Mouse (Mus musculus) cerebellum, postnatal 4 days (tissue): ENCODE results near the gene Calml3.

ENCODE experiments used
- DNase-seq, 2 experiments: peaks; one replicate each; pipeline ENCODE4 v3.0.0; 2022; ENCODE audit warnings: low spot score in 2 of 2, mixed read lengths in 1 of 2

Calml3 gene

GRCm38 (mm10) chr13:3782499-3782898, 21.6 kb downstream of the Calml3 start:
- no peak for DNase-seq

DNA sequence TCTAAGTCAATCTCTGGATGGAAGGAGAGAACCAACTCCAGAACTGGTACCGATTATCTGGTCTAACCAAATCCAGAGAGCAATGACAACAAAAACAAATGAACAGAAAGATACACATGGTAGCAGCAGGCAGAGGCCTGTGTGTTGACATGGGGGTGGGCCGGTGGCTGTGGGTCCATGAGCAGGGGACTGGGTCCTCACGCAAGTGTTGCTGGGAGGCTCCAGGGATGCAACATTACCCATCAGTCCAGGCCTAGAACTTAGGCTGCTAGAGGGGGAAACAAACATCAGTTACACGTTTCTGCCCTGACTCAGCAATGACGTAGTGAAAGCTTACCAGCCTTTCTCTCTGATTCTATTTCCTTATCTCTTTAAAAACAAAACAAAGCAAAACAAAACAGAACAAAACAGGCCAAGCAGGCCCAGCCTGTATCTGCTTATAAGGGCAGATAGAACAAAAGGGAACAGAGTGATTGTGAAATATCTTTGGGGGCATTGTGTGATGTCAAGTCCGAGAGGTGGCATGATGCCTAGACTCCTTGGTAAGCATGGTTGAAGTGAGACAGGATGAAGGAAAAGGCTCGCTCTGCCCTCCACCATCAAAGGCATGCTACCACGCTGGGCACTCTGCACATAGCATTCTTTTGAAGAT, 24.4 kb downstream of the Calml3 start:
- no peak for DNase-seq

DNA sequence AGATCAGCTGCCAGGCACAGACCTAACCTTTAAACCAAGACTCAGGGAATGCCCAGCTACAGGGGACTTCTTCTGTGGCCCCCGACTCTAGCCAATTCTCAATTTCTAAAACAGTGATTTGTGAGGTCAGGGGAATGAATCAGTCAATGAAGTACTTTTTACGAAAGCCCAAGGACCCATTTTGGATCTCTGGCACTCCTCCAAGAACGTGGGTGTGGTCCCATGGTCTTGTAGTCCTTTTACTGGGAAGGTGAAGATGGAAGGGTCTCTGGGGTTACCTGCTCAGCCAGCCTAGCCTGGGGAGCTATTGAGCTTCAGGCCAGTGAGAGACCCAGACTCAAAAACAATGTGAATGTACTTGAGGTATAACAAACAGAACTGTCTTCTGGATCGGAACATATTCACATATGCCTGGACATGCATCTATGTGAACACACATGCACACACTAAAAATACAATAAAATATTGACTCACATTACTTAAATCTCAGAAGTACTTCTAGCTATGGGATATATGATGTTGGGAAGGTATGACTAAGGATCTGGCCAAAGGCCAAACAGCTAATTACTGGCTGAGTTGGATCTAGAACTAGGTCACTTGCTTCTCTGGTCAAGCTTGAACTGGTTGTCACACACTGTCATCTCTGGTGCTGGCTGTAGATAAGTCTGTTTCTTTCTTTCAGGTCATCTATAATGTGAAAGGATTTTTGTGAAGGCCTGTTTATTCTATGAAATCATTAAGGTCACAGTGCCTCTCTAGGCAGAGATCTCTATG, 25.3 kb downstream of the Calml3 start:
- no peak for DNase-seq

DNA sequence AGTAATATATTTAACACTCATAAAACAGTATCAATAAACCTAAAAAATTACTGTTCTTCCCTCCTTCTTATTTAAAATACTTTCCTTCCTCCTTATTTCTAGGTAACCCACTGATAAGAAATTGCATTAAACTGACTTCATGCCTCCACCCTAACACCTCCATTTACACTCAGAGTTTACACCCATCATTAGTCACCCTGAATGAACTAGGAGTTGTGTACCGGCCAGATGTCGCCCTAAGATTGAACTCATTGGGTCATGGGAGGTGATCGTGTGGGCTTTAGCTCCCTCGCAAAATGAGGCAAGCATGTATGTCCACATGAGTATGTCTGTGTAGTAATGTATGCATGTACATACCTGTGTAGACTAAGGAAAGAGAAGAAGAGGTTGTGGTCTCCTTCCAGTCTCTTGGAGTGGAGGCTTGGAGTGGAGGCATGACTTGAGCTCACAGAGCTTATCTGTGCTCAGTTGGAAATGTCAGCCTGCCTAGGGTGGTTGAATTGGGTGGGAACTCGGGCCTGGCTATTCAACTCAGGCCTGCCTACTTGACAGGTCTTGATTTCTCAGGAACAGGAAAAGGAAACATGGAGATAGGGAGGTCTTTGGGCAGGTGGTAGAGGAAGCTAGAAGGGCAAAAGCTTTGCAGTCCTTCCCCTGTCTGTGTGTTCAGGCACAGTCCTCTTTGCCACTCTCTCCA, 26.8 kb downstream of the Calml3 start:
- no peak for DNase-seq

DNA sequence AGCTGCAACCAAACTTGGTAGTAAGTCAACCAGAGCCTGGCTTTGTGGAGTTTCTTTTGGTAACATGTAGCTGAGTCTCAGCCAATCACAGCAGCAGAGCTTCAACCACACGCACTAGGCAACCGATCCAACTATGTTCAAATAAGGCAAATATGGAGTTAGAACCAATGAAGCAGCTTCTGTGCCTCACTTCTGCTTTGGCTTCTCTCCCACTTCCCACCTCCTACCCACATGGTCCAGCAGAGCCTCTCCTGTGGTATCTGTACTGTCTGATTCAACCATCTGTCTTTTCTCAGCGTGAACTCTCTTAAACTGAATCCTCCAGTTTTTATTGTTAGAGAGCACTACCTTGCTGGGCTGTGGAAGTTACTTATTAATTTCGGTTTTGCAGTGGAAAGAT, 27.7 kb downstream of the Calml3 start:
- DNase-seq, result peak in 1 of 2 experiments; percentile 7

DNA sequence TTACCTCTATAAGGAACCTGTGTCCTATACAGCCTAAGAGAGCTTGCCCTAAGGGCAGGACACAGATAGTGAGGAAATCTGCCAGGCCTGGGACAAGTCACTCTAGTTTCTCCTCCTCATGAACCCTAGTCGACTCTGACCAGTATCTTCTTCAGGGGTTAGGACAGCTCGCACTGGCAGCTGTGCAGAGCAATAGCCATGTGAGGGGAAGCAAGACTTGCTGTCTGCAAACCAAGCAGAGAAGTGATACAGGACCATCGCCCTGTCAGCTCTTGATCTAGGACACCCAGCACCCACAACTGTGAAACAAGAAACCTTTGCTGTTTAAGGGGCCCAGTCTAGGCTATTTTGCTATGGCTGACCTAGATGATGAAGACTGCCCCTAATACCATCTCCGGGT, 29.1 kb downstream of the Calml3 start:
- no peak for DNase-seq

DNA sequence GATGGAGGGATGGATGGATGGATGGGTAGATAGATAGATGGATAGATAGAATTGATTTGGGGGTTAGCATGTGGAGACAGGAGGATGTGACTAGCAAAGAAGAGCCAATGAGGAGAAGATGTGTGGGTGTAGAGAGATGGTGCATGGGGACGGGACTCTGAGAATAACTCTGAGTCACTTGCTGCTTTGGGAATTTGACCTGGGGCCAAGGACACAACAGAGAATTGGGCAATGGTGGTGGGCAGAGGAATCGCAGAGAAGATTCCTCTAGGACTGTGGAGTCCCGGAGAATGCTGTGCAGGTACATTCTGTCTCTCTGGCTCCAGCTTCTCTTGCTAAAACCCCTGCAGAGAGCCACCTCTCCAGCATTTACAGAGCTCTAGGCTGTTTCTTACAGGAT, 29.8 kb downstream of the Calml3 start:
- no peak for DNase-seq

DNA sequence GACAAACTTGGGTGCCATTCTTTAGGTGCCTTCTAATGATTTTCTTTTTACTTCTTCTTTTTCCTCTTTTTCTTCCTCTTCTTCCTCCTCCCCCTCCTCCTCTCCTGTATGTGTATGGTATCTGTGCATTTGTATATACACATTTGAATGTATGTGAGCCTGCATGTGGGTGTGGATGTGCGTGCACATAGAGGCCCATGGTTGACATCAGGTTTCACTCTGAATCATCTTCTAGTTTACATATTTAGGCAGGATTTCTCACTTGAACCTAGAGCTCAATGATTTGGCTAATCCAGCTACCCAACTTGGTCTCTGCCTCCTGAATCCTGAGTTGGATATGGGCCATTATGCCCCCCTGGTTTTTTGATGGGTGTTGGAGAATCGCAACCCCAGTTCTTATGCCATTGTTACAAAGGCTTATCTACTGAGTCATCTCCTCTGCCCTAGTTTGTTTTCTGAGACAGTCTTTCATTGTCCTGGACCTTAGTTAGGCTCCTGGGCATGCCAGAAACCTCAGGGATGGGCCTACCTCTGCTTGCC, 30.9 kb downstream of the Calml3 start:
- DNase-seq, result no peak

DNA sequence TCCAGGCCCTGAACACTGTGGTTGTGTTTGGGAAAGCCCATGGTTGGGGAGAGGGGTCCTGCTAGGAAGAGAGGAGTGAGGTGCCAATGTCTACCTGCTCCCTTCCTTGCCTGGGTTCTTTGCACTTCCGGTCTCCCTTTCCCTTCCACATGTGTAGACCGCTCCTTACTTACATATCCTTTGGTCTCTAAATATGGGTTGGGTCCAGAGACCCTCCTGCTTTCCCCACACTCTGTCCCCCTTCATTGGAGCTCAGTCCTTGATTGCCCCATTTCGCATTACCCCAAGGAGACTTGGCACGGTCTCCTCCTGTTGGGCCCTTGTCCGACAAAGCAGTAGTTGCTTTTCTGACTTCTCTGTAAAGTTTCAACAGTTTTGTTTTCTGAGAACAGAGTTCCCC, 32.9 kb downstream of the Calml3 start:
- no peak for DNase-seq

GRCm38 (mm10) chr13:3770170-3771024, 33.7 kb downstream of the Calml3 start:
- peak in 1 of 2 experiments; percentile 34 for DNase-seq

GRCm38 (mm10) chr13:3769531-3769930, 34.6 kb downstream of the Calml3 start:
- no peak for DNase-seq

- no peak for DNase-seq
Measured at GRCm38 (mm10) chr13:3768621-3769020, 35.5 kb downstream of the Calml3 start.

DNA sequence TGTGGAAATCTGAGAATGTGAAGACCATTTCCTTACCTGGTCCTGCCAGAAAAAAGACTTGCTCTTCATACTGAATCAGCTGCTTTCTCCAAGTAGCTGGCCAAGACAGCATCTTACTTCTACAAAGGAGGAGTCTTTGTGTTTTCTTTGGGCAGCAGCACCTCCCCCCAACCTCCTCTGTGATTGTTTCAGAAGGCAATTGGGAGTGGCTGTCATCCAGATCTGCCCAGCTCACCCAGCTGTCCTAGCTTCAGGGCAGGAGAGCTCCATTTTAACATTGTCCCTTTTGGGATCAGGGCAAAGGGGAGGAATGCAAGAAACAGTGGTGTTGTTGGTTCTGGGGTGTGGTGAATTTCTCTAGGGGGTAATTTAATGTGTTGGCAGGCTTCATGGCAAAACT, 37.0 kb downstream of the Calml3 start:
- DNase-seq, result no peak

DNA sequence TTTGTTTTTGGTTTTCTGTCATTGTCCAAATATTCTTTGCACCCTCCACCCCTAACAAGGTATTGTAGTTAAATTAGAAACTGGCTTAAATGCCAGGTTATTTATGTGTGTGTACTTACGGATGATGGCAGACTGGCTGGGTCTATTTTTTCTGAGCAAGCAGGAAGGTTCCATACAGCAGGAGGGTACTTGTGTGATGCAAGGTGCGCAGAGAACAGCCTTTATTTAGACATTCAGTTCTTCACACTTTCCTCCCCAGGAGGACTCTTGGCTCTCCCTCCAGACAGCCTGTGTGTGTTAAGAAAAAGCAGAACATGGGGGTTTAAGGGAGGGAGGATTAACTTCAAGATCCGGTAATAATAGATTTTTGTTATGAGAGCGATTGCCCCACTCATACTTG, 38.3 kb downstream of the Calml3 start:
- no peak for DNase-seq

DNA sequence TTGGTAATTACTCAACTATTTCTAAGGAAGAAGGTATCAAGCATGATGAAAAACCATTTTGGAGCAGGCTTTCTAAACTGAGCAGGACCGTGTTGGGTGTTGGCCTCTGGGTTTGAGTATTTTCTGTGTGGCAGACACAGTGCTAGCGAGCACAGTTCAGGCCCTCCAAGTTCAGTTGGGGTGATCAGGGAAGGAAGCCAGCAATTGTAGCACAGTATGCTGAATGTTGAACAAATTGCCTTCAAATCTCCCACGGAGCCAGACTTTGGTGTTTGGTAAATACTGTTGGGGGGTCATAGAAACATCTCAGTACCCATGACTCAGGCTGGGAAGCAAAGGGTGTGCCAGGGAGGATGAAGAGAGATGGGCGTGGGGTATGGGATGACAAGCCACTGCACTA, 43.0 kb downstream of the Calml3 start:
- no peak for DNase-seq

DNA sequence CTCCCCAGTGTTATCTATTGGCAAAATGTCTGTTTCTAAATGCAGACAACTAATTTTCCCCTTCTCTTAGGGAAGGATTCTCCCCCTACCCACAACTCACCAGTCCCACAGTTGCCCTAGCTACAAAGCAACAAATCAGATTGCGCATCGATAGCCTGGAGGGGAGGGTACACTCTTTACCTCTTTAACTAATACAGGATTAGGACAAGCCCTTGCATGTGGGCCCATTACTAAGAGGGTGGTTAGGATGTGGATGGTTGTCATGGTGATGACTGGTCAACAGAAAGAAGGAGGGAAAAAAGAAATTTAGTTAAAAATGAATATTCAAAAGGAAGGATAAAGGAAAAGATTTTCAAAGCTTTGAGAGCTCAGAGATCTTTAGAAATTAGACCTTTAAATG, 45.8 kb downstream of the Calml3 start:
- no peak for DNase-seq

GRCm38 (mm10) chr13:3753291-3753690, 50.8 kb downstream of the Calml3 start:
- DNase-seq, result no peak
